Mouse (Mus musculus) ovary, adult 2 months (tissue): ENCODE data around the gene Ctps2. TPM values are rescaled to one million over a fixed set of nuclear protein-coding genes. Genes with fewer than 3 reads are reported as not detected.

Experiments
- polyA plus RNA-seq: library from polyadenylated mRNA; depleted of rRNA; stranded (reverse); fragments of >200 nt; gene quantifications from 2 replicates; pipeline ENCODE4 v1.2.3, GENCODE M21; 2012; rRNA removed

Gene Ctps2
- 11.8 and 15.2 TPM in 2 replicates for polyA plus RNA-seq

DNA sequence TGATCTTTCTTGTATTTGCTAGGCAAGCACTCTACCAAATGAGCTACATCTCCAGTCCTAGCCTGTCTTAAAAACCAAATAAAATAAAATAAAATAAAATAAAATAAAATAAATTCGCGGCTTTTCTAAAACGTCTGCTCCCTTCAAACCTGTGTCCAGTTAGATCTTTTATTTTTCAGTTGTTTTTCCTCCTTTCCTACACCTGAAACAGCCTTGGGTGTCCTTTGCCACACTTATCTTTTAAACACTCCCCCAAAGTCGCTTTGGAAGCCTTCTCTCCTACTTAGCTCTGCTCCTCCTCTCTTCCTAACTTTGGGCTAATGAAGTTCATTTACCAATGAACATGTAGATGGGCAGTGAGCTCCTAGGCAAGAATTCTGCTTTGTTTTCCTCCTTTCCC, at the start of gene Ctps2:
Ctps2 (plus strand) TSS at position 301 of the 400 bp plus-strand sequence.

GRCm38 (mm10) chrX:162887931-162888511, 13.0 kb upstream of the Ctps2 start, which contains the start of gene Syap1:
Gene Syap1 (minus strand): TSS chrX:162888447.

DNA sequence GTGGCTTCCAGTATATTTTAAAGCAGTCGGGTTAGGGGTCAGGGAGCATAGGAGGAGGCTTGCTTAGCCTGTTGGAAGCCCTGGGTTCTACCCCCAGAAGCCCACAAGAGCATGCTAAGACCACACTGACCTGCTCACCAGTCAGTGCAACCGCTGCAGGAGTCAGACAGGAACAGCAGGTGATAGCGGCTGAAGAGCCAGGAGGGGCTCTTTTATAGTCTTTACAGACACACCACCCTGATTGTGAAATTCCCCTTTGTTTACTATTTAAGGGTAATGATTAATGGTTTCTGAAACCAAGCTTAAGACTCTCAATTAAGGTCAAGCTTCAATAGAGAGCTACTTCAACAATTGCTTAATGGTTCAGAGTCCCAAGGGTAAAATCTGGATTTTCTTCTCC, 63.3 kb downstream of the Ctps2 start, which contains the start of gene S100g:
S100g (minus strand) TSS at position 217 of the 400 bp plus-strand sequence.

Other genes with a start within 250 kb of the Ctps2 start
- 105 and 130 TPM in 2 replicates for gene Rbbp7, start 140.8 kb upstream of the Ctps2 start, polyA plus RNA-seq
- 1.2 and 1.8 TPM in 2 replicates for gene Txlng, start 71.8 kb upstream of the Ctps2 start, polyA plus RNA-seq
- gene Syap1, start 12.8 kb upstream of the Ctps2 start, polyA plus RNA-seq = 11.1 and 14.6 TPM in 2 replicates
- 2.2 and 2.8 TPM in 2 replicates for gene S100g, start 63.4 kb downstream of the Ctps2 start, polyA plus RNA-seq